Mouse (Mus musculus): Measurements from ENCODE around the gene Sprr2k.
"Not testable (repeated sequence)": the region's sequence is repeated elsewhere in the genome, so short reads cannot be mapped to it uniquely, and the experiment has no call there.

Sprr2k gene

GRCm38 (mm10) chr3:92432282-92432681 lies at the start of gene Sprr2k:
TSS of gene Sprr2k (plus strand) at chr3:92432582.
- no peak for DNase-seq (ENCODE audit: low spot score in 2 of 2)

GRCm38 (mm10) chr3:92385385-92385784 lies 47.0 kb upstream of the Sprr2k start, which contains the start of gene Sprr2h:
TSS of gene Sprr2h (plus strand) at chr3:92385685.
- no peak for DNase-seq (ENCODE audit: low spot score in 2 of 2)

- DNase-seq (ENCODE audit: low spot score in 2 of 2), result no peak
Measured at GRCm38 (mm10) chr3:92394301-92394700, 38.1 kb upstream of the Sprr2k start.

- DNase-seq (ENCODE audit: low spot score in 2 of 2), result no peak
Measured at GRCm38 (mm10) chr3:92407691-92408090, 24.7 kb upstream of the Sprr2k start, which contains the start of gene Sprr2i. TSS of gene Sprr2i (plus strand) at chr3:92407991.

GRCm38 (mm10) chr3:92417782-92418181 lies 14.6 kb upstream of the Sprr2k start, which contains the start of gene Sprr2j-ps:
TSS of gene Sprr2j-ps (plus strand) at chr3:92418082.
- no peak for DNase-seq (ENCODE audit: low spot score in 2 of 2)

GRCm38 (mm10) chr3:92429323-92429722 lies 3.1 kb upstream of the Sprr2k start, which contains the start of gene Gm9774:
TSS of gene Gm9774 (minus strand) at chr3:92429423.
- DNase-seq (ENCODE audit: low spot score in 2 of 2), result no peak

GRCm38 (mm10) chr3:92438689-92439088 lies 6.3 kb downstream of the Sprr2k start, which contains the start of gene Sprr1b:
TSS of gene Sprr1b (minus strand) at chr3:92438789.
- no peak for DNase-seq (ENCODE audit: low spot score in 2 of 2)

GRCm38 (mm10) chr3:92440177-92440576 lies 7.8 kb downstream of the Sprr2k start:
- DNase-seq (ENCODE audit: low spot score in 2 of 2), result no peak

- DNase-seq (ENCODE audit: low spot score in 2 of 2), result no peak
Measured at GRCm38 (mm10) chr3:92455151-92455550, 22.8 kb downstream of the Sprr2k start.

GRCm38 (mm10) chr3:92458620-92459019 lies 26.2 kb downstream of the Sprr2k start, which contains the start of gene Sprr3:
TSS of gene Sprr3 (minus strand) at chr3:92458720.
- DNase-seq (ENCODE audit: low spot score in 2 of 2), result no peak

GRCm38 (mm10) chr3:92466576-92466975 lies 34.2 kb downstream of the Sprr2k start:
- no peak for DNase-seq (ENCODE audit: low spot score in 2 of 2)

GRCm38 (mm10) chr3:92467424-92467823 lies 35.0 kb downstream of the Sprr2k start:
- DNase-seq (ENCODE audit: low spot score in 2 of 2), result no peak

GRCm38 (mm10) chr3:92470111-92470510 lies 37.7 kb downstream of the Sprr2k start:
- DNase-seq (ENCODE audit: low spot score in 2 of 2), result no peak

- DNase-seq (ENCODE audit: low spot score in 2 of 2), result not testable (repeated sequence)
Measured at GRCm38 (mm10) chr3:92481249-92481648, 48.9 kb downstream of the Sprr2k start.

All from right cerebral cortex, postnatal 36 days (tissue).